Mouse (Mus musculus): ENCODE data around the gene Hipk2.

Gene Hipk2

DNA sequence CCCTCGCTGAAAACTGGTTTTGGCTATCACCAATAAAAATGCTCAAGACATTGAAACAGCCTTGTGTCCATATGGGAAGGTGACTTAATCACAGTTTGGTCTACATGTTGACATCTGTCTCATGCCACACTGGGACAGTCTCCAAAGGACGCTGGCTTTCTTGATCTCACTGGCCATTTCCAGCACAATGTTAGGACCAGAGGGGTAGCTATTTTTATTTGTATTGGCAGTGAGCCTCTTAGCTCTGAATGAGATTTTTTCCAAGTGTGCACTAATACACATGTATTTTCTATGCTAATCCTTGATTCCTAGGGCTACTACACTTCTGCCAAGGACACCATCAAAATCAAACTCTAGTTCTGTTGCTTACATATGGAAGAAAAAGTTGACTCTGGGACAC is 120.8 kb downstream of the Hipk2 start:
- DNase-seq (ENCODE audit: low read depth, low spot score), result no peak

DNA sequence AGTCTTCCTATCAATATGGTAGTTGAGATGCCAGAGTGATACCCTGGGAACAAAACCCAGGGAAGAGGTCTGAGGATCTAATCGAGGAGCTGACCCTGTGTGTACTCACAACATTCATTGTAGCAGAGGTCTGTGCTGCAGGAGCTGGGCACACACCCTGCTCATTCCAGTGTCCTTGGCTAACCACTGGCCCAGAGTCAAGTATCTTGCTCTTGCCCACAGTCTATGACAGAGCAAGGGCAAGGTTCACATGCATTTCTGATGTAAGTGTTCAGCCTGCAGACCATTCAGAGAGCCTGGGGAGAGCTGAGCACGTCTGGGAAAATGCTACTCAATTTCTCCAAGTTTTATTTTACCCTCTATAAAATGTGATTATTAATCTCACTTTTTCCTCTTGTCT is 122.2 kb downstream of the Hipk2 start:
- no peak for DNase-seq (ENCODE audit: low read depth, low spot score)

DNA sequence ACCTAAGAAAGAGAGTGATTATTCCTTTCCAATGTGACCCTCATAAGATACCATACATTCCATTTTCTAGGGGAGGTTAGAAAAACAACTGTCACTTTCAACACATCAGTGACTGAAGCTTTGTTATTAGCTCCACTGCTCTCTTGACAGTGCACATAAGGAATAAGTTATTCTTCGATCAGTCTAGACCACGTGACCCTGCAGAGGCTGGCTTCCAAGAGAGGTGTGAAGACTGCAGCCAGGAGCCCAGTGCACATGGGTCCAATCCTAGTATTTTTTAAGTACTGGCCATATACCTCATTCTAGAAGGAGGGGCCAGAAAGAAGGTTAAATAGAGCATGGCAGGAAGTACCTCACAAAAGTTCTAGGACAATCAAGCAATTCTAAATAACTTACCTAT is 122.9 kb downstream of the Hipk2 start:
- DNase-seq (ENCODE audit: low read depth, low spot score), result no peak

- DNase-seq (ENCODE audit: low read depth, low spot score), result no peak
Observed at GRCm38 (mm10) chr6:38752495-38752894, 123.5 kb downstream of the Hipk2 start.

- no peak for DNase-seq (ENCODE audit: low read depth, low spot score)
Observed at GRCm38 (mm10) chr6:38748037-38748436, 127.9 kb downstream of the Hipk2 start.

DNA sequence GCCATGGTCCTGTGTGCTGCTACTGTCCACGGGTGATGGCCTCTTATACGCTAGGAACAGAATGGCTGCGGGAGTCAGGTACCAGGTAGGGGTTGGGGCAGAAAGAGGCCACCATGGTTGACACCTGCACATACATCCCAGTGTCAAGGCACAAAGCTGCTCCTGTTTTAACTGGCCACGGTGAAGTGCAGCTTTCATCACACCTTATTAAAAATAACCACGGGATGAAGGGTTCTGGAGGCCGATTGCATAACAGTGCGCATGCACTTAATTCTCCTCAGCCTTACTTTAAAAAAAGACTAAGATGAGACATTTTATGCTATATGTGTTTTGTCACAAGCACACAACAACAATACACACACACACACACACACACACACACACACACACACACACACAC is 132.6 kb downstream of the Hipk2 start:
- no peak for DNase-seq (ENCODE audit: low read depth, low spot score)

DNA sequence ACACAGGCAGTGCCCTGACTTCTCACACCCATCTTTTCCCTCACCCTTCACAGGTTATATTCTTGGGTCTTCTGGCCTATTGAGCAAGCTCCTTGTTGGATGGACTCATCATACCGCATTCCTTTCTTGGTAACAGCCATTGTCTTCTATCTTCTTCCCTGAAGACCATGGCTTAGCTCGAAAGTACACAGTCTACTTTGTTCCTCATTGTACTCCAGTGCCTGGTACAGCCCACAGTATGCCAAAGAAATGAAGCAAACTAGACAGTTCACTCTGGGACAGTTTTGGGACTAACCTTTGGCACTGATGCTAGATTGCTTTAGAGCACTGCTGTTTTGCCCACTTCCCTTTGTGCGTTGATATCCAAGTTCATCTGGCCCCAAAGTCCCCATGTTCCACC is 133.5 kb downstream of the Hipk2 start:
- no peak for DNase-seq (ENCODE audit: low read depth, low spot score)

DNA sequence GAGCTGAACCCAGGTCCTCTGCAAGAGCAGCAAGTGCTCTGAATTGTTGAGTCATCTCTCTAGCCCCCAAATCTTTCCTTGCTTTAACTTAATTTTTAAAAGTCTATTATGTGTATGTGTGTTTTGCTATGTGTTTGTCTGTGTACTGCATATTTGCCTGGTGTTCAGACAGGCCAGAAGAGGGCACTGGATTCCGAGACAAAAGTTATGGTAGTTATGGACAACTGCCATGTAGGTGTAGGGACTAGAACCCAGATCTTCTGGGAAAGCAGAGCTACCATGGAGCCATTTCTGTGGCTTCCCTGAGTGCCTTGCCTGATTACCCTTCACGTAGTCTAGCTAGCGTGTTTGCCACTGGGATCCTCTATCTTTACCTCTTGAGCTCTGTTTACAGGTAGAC is 134.9 kb downstream of the Hipk2 start:
- no peak for DNase-seq (ENCODE audit: low read depth, low spot score)

DNA sequence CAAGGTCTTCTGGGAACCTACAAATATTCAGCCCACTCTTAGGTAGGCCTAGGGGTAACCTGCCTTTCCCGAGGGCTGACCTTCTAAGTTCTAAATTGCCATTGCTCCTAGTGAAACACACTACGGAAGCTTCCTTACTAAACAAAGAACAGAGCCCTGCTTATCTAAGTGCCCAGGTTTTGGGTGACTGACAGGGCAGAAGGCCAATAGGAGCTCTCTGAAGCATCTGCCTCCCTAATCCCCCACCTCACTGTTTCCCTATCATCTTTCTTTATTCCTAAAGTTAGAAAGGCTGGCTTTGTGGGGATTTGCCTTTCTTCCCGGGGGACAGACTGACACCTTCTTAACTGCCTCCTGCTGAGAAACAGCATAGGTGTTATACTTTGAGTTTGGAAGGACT is 136.7 kb downstream of the Hipk2 start:
- peak; percentile 57 for DNase-seq (ENCODE audit: low read depth, low spot score)

DNA sequence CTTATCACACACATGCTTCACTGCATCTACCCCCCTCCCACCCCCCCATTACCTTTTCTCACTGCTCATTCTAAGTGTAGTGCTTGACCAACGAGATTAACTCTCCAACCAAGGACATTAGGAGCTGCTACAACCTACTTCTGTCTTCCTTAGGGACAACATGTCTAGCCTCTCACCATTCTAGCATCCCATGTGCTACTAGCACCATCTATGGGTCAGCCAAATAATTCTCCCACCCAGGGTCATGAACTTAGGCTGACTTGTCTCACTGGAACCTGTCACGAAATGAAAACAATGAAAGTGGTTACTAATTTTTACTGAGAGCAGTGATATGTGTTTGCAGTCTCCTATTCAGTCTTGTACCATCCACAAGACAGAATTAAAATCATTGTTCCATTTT is 138.2 kb downstream of the Hipk2 start:
- DNase-seq (ENCODE audit: low read depth, low spot score), result peak; percentile 26

DNA sequence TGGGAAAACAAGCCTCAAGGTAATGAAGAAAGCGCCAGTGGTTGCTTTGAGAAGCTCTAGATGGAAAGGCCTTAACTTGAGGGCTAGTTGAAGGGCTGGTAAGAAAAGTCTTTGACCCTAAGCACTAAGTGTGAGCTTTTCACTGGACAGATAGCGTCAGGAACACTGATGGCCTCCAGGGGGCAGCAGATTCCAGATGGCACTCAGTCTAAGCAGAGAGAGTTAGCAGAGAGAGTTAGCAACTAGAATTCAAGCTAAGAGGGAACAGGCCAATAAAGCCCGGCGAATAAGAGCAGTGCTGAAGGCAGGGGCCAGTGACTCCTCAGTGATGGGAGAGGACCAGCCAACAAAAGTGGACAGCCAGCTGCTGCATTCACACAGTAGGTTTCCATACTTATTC is 139.7 kb downstream of the Hipk2 start:
- peak; percentile 67 for DNase-seq (ENCODE audit: low read depth, low spot score)

GRCm38 (mm10) chr6:38732681-38733080 is 143.3 kb downstream of the Hipk2 start:
- no peak for DNase-seq (ENCODE audit: low read depth, low spot score)

GRCm38 (mm10) chr6:38730169-38731146 is 145.5 kb downstream of the Hipk2 start:
- peak; percentile 95 for DNase-seq (ENCODE audit: low read depth, low spot score)

DNA sequence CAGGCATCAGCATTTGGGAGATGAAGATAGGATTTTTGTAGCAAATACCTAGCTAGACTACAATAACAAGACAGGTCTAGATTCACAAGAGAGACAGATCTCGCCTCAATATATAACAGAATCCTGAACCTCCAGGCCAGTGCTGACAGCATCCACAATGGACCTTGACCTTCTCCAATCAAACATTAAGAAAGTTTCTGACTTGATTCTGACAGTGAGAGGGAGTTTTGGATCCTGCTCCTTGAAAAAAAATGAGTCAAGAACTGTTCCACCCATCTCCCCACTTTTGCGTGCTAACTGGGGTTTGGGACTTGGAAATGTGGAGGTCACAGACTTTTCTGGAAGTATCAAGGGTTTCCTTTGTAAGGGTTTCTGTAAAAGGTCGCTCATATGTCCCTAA is 150.4 kb downstream of the Hipk2 start:
- DNase-seq (ENCODE audit: low read depth, low spot score), result no peak

GRCm38 (mm10) chr6:38721361-38721760 is 154.6 kb downstream of the Hipk2 start:
- DNase-seq (ENCODE audit: low read depth, low spot score), result no peak

GRCm38 (mm10) chr6:38719229-38719628 is 156.7 kb downstream of the Hipk2 start:
- no peak for DNase-seq (ENCODE audit: low read depth, low spot score)

DNA sequence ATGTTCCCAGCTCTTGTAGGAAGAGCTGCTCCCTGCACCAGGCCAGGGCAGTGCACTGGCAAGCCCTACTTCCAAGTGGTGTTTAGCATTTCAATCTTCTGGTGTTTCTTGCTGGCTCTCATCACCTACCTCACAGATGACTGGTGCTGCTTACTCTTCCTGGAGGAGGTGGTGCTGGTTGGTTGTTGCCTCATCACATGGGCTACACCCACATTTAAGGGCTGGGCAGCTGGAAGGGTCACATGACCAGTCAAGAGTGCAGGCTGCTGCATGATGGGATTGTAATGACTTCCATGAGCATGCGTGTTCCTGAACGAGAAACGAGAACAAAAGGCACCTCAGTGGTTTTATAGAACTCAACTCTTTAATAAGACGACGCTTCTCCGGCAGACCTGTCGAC is 157.3 kb downstream of the Hipk2 start:
- peak; percentile 21 for DNase-seq (ENCODE audit: low read depth, low spot score)

- no peak for DNase-seq (ENCODE audit: low read depth, low spot score)
Observed at GRCm38 (mm10) chr6:38715881-38716280, 160.1 kb downstream of the Hipk2 start.

- DNase-seq (ENCODE audit: low read depth, low spot score), result no peak
Observed at GRCm38 (mm10) chr6:38713957-38714898, 161.7 kb downstream of the Hipk2 start.

DNA sequence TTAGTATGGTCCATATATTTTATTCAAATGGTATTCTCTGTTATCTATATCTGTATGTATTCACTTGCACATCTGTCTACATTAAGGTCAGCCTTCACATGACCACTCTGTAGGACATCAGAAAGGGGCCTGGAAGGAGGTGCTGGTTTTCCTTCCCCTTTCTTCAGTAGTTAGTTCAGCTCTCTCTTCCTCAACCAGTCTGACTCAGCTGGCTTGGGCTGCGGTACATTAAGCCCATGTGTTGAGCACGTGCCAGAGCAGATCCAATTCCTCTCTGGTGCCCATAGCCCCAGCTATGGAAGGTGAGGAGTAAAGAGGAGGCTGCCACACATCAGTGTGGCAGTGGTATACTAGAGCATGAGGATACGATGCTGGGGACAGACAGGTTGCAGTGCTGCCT is 165.5 kb downstream of the Hipk2 start:
- no peak for DNase-seq (ENCODE audit: low read depth, low spot score)

DNA sequence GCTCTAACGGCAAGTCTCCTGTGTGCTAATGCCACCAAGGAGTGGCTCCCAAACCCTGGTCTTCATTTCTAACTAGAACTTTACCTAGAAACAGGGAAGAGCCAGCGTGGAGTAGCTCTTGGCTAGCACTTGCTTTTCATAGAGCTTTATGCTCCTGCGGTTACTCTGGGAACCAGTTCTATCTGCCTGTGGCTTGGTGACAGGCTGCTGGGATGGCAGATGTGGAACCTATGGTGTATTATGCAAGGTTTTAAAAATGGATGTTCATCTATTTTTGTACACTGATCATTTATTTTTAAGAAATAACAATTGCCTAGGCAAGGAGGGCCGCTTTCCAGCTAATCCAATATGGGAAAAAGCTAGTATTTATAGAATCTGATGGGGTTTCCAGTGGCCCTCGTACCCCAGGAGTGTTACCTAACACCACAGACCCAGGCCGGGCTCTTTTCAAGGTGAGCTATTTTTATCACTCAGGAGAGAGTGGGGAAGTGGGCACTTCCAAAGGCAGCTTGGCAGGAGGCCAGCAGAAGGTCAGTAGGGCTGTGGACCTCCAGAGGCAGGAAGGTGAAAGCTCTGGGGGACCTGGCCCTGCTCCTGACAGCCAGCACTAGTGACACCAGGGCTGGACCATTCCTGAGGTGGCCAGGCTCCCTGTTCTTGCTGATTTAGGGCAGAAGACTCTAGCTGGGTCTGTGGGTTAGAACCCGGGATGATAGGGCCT is 171.5 kb downstream of the Hipk2 start:
- DNase-seq (ENCODE audit: low read depth, low spot score), result no peak

- no peak for DNase-seq (ENCODE audit: low read depth, low spot score)
Observed at GRCm38 (mm10) chr6:38703526-38703925, 172.4 kb downstream of the Hipk2 start.
